Comparison of ENCODE assay signal across 10 mouse cellular contexts in the genomic region with DNA sequence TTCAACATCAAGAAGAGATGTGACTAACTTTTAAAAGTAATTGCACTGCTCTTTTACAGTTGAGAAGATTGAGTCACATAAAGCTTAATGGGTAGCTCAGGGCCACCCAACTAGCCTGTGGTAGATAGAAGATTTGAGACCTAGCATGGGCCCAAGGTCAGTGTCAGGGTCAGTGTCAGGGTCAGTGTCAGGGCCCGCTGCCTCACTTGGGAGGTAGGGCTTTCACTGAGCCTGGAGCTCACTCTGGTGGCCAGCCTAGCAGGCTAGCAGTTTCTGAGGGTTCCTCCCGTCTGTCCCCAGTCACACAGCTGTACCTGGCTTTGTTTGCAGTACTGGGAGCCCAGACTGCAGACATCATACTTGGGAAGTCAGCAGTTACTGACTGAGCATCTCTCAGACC. TPM values are rescaled to one million over a fixed set of nuclear protein-coding genes. Genes with fewer than 3 reads are reported as not detected.
DNase-seq lines count a peak whose midpoint lies in the region; ATAC-seq and TF ChIP-seq lines count a peak whose summit lies in the region.
"Had no signal": no experiment of that assay in that cellular context is flagged by ENCODE, and none has a peak within 500 bp of the region (broad histone marks: within the 10 kb centered on the region; RNA-seq: fewer than 3 reads in every experiment).

No protein-coding gene starts in this region.

- H3K36me3 ChIP-seq in heart, embryonic 11.5 days (ENCODE audit: control insufficient read depth, insufficient read depth, low read length): no peaks in the 10 kb centered on the region
- no peaks in the 10 kb centered on the region for H3K36me3 ChIP-seq in midbrain, embryonic 13.5 days
- H3K36me3 ChIP-seq in midbrain, embryonic 14.5 days (ENCODE audit: control insufficient read depth, insufficient read depth, low read length): no peaks in the 10 kb centered on the region
- H3K36me3 ChIP-seq in small intestine, adult 2 months (ENCODE audit: control insufficient read depth, insufficient read depth, low read length): no peaks in the 10 kb centered on the region

- no peak for DNase-seq in heart, postnatal 4 days
- no peak for DNase-seq in midbrain, embryonic 14.5 days
- DNase-seq in urinary bladder, postnatal 4 days (ENCODE audit: low spot score in 2 of 2): no peak
- DNase-seq in gastrocnemius, postnatal 25 days: no peak
- DNase-seq: cerebellum, adult 11 months; retina, postnatal 1 day had no signal

- 58% methylated on average over 2 of the region's 2 CpGs for WGBS in heart, embryonic 11.5 days (ENCODE audit: insufficient replicate concordance)
- WGBS in midbrain, embryonic 13.5 days: 47% methylated on average over 2 of the region's 2 CpGs
- WGBS in midbrain, embryonic 14.5 days: 50% methylated on average over 2 of the region's 2 CpGs
- 56% methylated on average over 2 of the region's 2 CpGs for WGBS in small intestine, adult 2 months

- H3K4me1 ChIP-seq in heart, embryonic 11.5 days (ENCODE audit: control insufficient read depth, insufficient read depth, low read length): peaks cover 5% of the 10 kb centered on the region
- peaks cover 6% of the 10 kb centered on the region; the same call in 1 of the 2 replicates for H3K4me1 ChIP-seq in midbrain, embryonic 13.5 days (replicated peaks)
- no peaks in the 10 kb centered on the region for H3K4me1 ChIP-seq in midbrain, embryonic 14.5 days (ENCODE audit: control insufficient read depth, insufficient read depth, low read length)
- H3K4me1 ChIP-seq in small intestine, adult 2 months (ENCODE audit: control insufficient read depth, insufficient read depth, insufficient read length, low read length): peaks cover 2% of the 10 kb centered on the region; the same call in 1 of the 2 replicates

- H3K4me3 ChIP-seq in heart, embryonic 11.5 days (ENCODE audit: low read depth, low read length): no peak overlapping the region
- no peak overlapping the region for H3K4me3 ChIP-seq in midbrain, embryonic 13.5 days (replicated peaks)
- H3K4me3 ChIP-seq in midbrain, embryonic 14.5 days (replicated peaks; ENCODE audit: low read depth, low read length): no peak overlapping the region
- H3K4me3 ChIP-seq in small intestine, adult 2 months (ENCODE audit: low read depth, low read length): no peak overlapping the region

- peak overlapping the region; percentile 57; the same call in 1 of the 2 replicates for H3K27ac ChIP-seq in heart, embryonic 11.5 days (ENCODE audit: low read depth, low read length)
- 0 out of 2 replicates have a peak overlapping the region, but pooled peaks have one; percentile 2 for H3K27ac ChIP-seq in midbrain, embryonic 13.5 days
- no peak overlapping the region for H3K27ac ChIP-seq in midbrain, embryonic 14.5 days (replicated peaks; ENCODE audit: low read depth, low read length)
- no peak overlapping the region for H3K27ac ChIP-seq in small intestine, adult 2 months (ENCODE audit: insufficient read depth, low read depth, low read length)

- peak; percentile 34; the same call in 1 of the 2 replicates for TF ChIP-seq CTCF in small intestine, adult 2 months (IDR thresholded peaks at IDR 0.05; ENCODE audit: extremely low read depth, insufficient read length, insufficient replicate concordance, low read depth, low read length)

- peak overlapping the region; percentile 28; the same call in 1 of the 2 replicates for H3K9ac ChIP-seq in heart, embryonic 11.5 days (ENCODE audit: low read depth, low read length)
- H3K9ac ChIP-seq in midbrain, embryonic 13.5 days (replicated peaks): no peak overlapping the region
- no peak overlapping the region for H3K9ac ChIP-seq in midbrain, embryonic 14.5 days (replicated peaks; ENCODE audit: low read length)

- TF ChIP-seq POLR2A in small intestine, adult 2 months (IDR thresholded peaks at IDR 0.05; ENCODE audit: low read depth, low read length): no peak

- H3K4me2 ChIP-seq in heart, embryonic 11.5 days: no peak overlapping the region
- no peak overlapping the region for H3K4me2 ChIP-seq in midbrain, embryonic 13.5 days (replicated peaks)
- H3K4me2 ChIP-seq in midbrain, embryonic 14.5 days (ENCODE audit: low read length): no peak overlapping the region

- H3K27me3 ChIP-seq in heart, embryonic 11.5 days (ENCODE audit: control insufficient read depth, insufficient read depth, low read length): no peaks in the 10 kb centered on the region
- H3K27me3 ChIP-seq in midbrain, embryonic 13.5 days: no peaks in the 10 kb centered on the region
- no peaks in the 10 kb centered on the region for H3K27me3 ChIP-seq in midbrain, embryonic 14.5 days (ENCODE audit: control insufficient read depth, insufficient read depth, low read length)
- no peaks in the 10 kb centered on the region for H3K27me3 ChIP-seq in small intestine, adult 2 months (ENCODE audit: control insufficient read depth, insufficient read depth, low read length)

- H3K9me3 ChIP-seq in heart, embryonic 11.5 days (replicated peaks; ENCODE audit: control insufficient read depth, low read length): no peaks in the 10 kb centered on the region
- no peaks in the 10 kb centered on the region for H3K9me3 ChIP-seq in midbrain, embryonic 13.5 days
- no peaks in the 10 kb centered on the region for H3K9me3 ChIP-seq in midbrain, embryonic 14.5 days (ENCODE audit: control insufficient read depth, low read length)

- peak; percentile 74 for ATAC-seq in heart, embryonic 11.5 days (replicated peaks; ENCODE audit: insufficient number of reproducible peaks, low FRiP score, low TSS enrichment)
- no peak for ATAC-seq in midbrain, embryonic 13.5 days
- no peak for ATAC-seq in midbrain, embryonic 14.5 days (ENCODE audit: low FRiP score, low TSS enrichment)
- ATAC-seq in erythroblast, adult 5-6 weeks (replicated peaks; ENCODE audit: low FRiP score, poor library complexity, severe bottlenecking): peak; percentile 22; the same call in 1 of the 2 replicates

RNA-seq across cellular contexts. Expression of a gene that starts 47.1 kb away (rescaled TPM):
- 29.1 and 32.8 TPM in 2 replicates for polyA plus RNA-seq in heart, embryonic 11.5 days (2014; fragmentation: Nextera tagmentation; extraction: Ambion mirVana)
- total RNA-seq in heart, postnatal 4 days (2021): 100 to 1,000 TPM in 1 of 2 experiments, 10 to 100 TPM in 1; 95.3 to 102 TPM
- 29.2 and 31.5 TPM in 2 replicates for polyA plus RNA-seq in midbrain, embryonic 13.5 days (2015; fragmentation: Nextera tagmentation; extraction: Ambion mirVana)
- 34.5 and 38.0 TPM in 2 replicates for polyA plus RNA-seq in midbrain, embryonic 14.5 days (2014; fragmentation: Nextera tagmentation; extraction: Ambion mirVana)
- total RNA-seq in erythroblast, adult 5-6 weeks (2015; ENCODE audit: low replicate concordance): 105 and 106 TPM in 2 replicates
- 145 and 205 TPM in 2 replicates for total RNA-seq in erythroblast, adult 5-6 weeks (2017; ENCODE audit: low replicate concordance)
- 6.4 and 10.3 TPM in 2 replicates for polyA plus RNA-seq in small intestine, adult 2 months (2012; rRNA removed)
- total RNA-seq in gastrocnemius, postnatal 25 days (2021): 10 to 100 TPM; 13.9 to 16.9 TPM

Comparison
In these comparisons a context has a peak if more than half of its experiments do, and no peak if none do; other contexts are left out.
1. H3K27ac ChIP-seq: peak in heart, embryonic 11.5 days (single experiment) and midbrain, embryonic 13.5 days (single experiment); none in midbrain, embryonic 14.5 days (single experiment) and small intestine, adult 2 months (single experiment).
2. ATAC-seq: peak in heart, embryonic 11.5 days (single experiment) and erythroblast, adult 5-6 weeks (single experiment); none in midbrain, embryonic 13.5 days (single experiment) and midbrain, embryonic 14.5 days (single experiment).